Mouse (Mus musculus) embryonic facial prominence, embryonic 12.5 days (tissue): ENCODE results near the gene Chd9. TPM values are rescaled to one million over a fixed set of nuclear protein-coding genes. Genes with fewer than 3 reads are reported as not detected.

Source experiments
- ATAC-seq: fragments of 200-750 bp; cut with Nextera tagmentation; 2 replicates; pipeline ENCODE4 v1.8.0; 2017; ENCODE audit not compliant: insufficient number of reproducible peaks, insufficient read depth, low FRiP score, low TSS enrichment
- H3K27ac ChIP-seq: fragments of 300-500 bp; sonication (generic); 2 replicates; pipeline ENCODE4 v1.5.1; 2016; ENCODE audit warnings: mild to moderate bottlenecking
- H3K27me3 ChIP-seq: fragments of 300-500 bp; sonication (generic); 2 replicates; pipeline ENCODE4 v1.6.1; 2016; ENCODE audit warnings: mild to moderate bottlenecking, moderate library complexity
- H3K36me3 ChIP-seq: fragments of 300-500 bp; sonication (generic); 2 replicates; pipeline ENCODE4 v1.6.1; 2016; ENCODE audit warnings: mild to moderate bottlenecking
- H3K4me1 ChIP-seq: fragments of 300-500 bp; sonication (generic); 2 replicates; pipeline ENCODE4 v1.6.1; 2016
- H3K4me2 ChIP-seq: fragments of 300-500 bp; sonication (generic); replicated peaks from 2 replicates; pipeline ENCODE4 v1.6.1; 2016; ENCODE audit warnings: mild to moderate bottlenecking, moderate library complexity
- H3K4me3 ChIP-seq: fragments of 300-500 bp; sonication (generic); 2 replicates; pipeline ENCODE4 v1.5.1; 2016; ENCODE audit warnings: mild to moderate bottlenecking
- H3K9ac ChIP-seq: fragments of 300-500 bp; sonication (generic); 2 replicates; pipeline ENCODE4 v1.6.1; 2016; ENCODE audit warnings: mild to moderate bottlenecking, moderate library complexity
- H3K9me3 ChIP-seq: fragments of 300-500 bp; sonication (generic); 2 replicates; pipeline ENCODE4 v1.6.1; 2016; ENCODE audit warnings: mild to moderate bottlenecking, moderate library complexity
- WGBS: fragments of 180-500 bp; shearing (Covaris S2); methylation state at CpG from one replicate; pipeline ENCODE4 v1.1.7; 2016; 5-methylcytosine and 5-hydroxymethylcytosine counted together
- polyA plus RNA-seq: library from polyadenylated mRNA; unstranded; fragments of >200 nt; fragmentation: Nextera tagmentation; extraction: Ambion mirVana; gene quantifications from 2 replicates; pipeline ENCODE4 v1.2.1, GENCODE M21; 2016

Gene Chd9
- polyA plus RNA-seq, 1 experiment from 2014 or later, result 65.3 TPM

GRCm38 (mm10) chr8:91051037-91051436 lies 222.9 kb downstream of the Chd9 start:
- Histone ChIP-seq H3K9me3 (no peaks in the 10 kb centered on the region), H3K4me3 (no peak overlapping the region), H3K36me3 (peaks cover 42% of the 10 kb centered on the region), H3K27ac (no peak overlapping the region), H3K4me1 (no peaks in the 10 kb centered on the region), H3K4me2 (no peak overlapping the region), H3K27me3 (no peaks in the 10 kb centered on the region), H3K9ac (no peak overlapping the region)
- ATAC-seq, result no peak
- 51% methylated on average over 8 of the region's 8 CpGs for WGBS

- Histone ChIP-seq H3K36me3 (peaks cover 31% of the 10 kb centered on the region), H3K9ac (no peak overlapping the region), H3K27ac (no peak overlapping the region), H3K9me3 (no peaks in the 10 kb centered on the region), H3K4me3 (no peak overlapping the region), H3K27me3 (no peaks in the 10 kb centered on the region), H3K4me1 (no peaks in the 10 kb centered on the region), H3K4me2 (no peak overlapping the region)
- WGBS, result 92% methylated on average over 4 of the region's 4 CpGs
- ATAC-seq, result no peak
Observed at GRCm38 (mm10) chr8:91054418-91054817, 226.3 kb downstream of the Chd9 start.

- Histone ChIP-seq H3K36me3 (peaks cover 14% of the 10 kb centered on the region), H3K4me1 (no peaks in the 10 kb centered on the region), H3K27ac (no peak overlapping the region), H3K9me3 (no peaks in the 10 kb centered on the region), H3K4me3 (no peak overlapping the region), H3K4me2 (no peak overlapping the region), H3K27me3 (no peaks in the 10 kb centered on the region), H3K9ac (no peak overlapping the region)
- no peak for ATAC-seq
- 57% methylated on average over 3 of the region's 3 CpGs for WGBS
Observed at GRCm38 (mm10) chr8:91056848-91057247, 228.7 kb downstream of the Chd9 start.

- no peaks in the 10 kb centered on the region for H3K27me3 ChIP-seq
- no peak overlapping the region for H3K9ac ChIP-seq
- H3K4me2 ChIP-seq, result no peak overlapping the region
- ATAC-seq, result no peak
- no peaks in the 10 kb centered on the region for H3K4me1 ChIP-seq
- H3K36me3 ChIP-seq, result peaks cover 9% of the 10 kb centered on the region; the same call in 1 of the 2 replicates
- no peak overlapping the region for H3K4me3 ChIP-seq
- no peaks in the 10 kb centered on the region for H3K9me3 ChIP-seq
- H3K27ac ChIP-seq, result no peak overlapping the region
Observed at GRCm38 (mm10) chr8:91059086-91059578, 231.0 kb downstream of the Chd9 start.

GRCm38 (mm10) chr8:91059884-91060510 lies 231.8 kb downstream of the Chd9 start:
- H3K4me1 ChIP-seq, result no peaks in the 10 kb centered on the region
- ATAC-seq, result no peak
- peaks cover 9% of the 10 kb centered on the region; the same call in 1 of the 2 replicates for H3K36me3 ChIP-seq
- no peaks in the 10 kb centered on the region for H3K27me3 ChIP-seq
- 88% methylated on average over 7 of the region's 7 CpGs for WGBS
- H3K4me3 ChIP-seq, result no peak overlapping the region
- H3K9ac ChIP-seq, result no peak overlapping the region
- H3K27ac ChIP-seq, result no peak overlapping the region
- no peaks in the 10 kb centered on the region for H3K9me3 ChIP-seq
- H3K4me2 ChIP-seq, result no peak overlapping the region

- Histone ChIP-seq H3K4me1 (no peaks in the 10 kb centered on the region), H3K36me3 (peaks cover 9% of the 10 kb centered on the region; the same call in 1 of the 2 replicates), H3K9ac (no peak overlapping the region), H3K4me2 (0 out of 2 replicates have a peak overlapping the region, but pooled peaks have one; percentile 11), H3K9me3 (no peaks in the 10 kb centered on the region), H3K27me3 (no peaks in the 10 kb centered on the region), H3K27ac (no peak overlapping the region), H3K4me3 (no peak overlapping the region)
- WGBS, result 70% methylated on average over 19 of the region's 19 CpGs
- no peak for ATAC-seq
Observed at GRCm38 (mm10) chr8:91060555-91061471, 232.7 kb downstream of the Chd9 start.

- Histone ChIP-seq H3K27me3 (no peaks in the 10 kb centered on the region), H3K27ac (no peak overlapping the region), H3K4me2 (no peak overlapping the region), H3K4me3 (no peak overlapping the region), H3K4me1 (0 out of 2 replicates have a peak, but pooled peaks cover 5% of the 10 kb centered on the region), H3K9ac (no peak overlapping the region), H3K36me3 (no peaks in the 10 kb centered on the region), H3K9me3 (no peaks in the 10 kb centered on the region)
- 75% methylated on average over 4 of the region's 4 CpGs for WGBS
- no peak for ATAC-seq
Observed at GRCm38 (mm10) chr8:91065179-91065578, 237.0 kb downstream of the Chd9 start.

- peaks cover 14% of the 10 kb centered on the region; the same call in 1 of the 2 replicates for H3K4me1 ChIP-seq
- no peak for ATAC-seq
- H3K4me2 ChIP-seq, result peak overlapping the region; percentile 51
- 9% methylated on average over 10 of the region's 10 CpGs for WGBS
- no peak overlapping the region for H3K9ac ChIP-seq
- no peaks in the 10 kb centered on the region for H3K27me3 ChIP-seq
- H3K4me3 ChIP-seq, result peak overlapping the region; percentile 83
- no peaks in the 10 kb centered on the region for H3K9me3 ChIP-seq
- no peak overlapping the region for H3K27ac ChIP-seq
- no peaks in the 10 kb centered on the region for H3K36me3 ChIP-seq
Observed at GRCm38 (mm10) chr8:91069407-91069806, 241.3 kb downstream of the Chd9 start.

- Histone ChIP-seq H3K9ac (peak within 1 kb of the TSS; percentile 73), H3K4me2 (peak within 1 kb of the TSS; percentile 51), H3K4me3 (peak within 1 kb of the TSS; percentile 83), H3K4me1 (peaks cover 14% of the 10 kb centered on the region; the same call in 1 of the 2 replicates), H3K9me3 (no peaks in the 10 kb centered on the region), H3K27me3 (no peaks in the 10 kb centered on the region), H3K36me3 (no peaks in the 10 kb centered on the region), H3K27ac (peak within 1 kb of the TSS; percentile 73; the same call in 1 of the 2 replicates)
- peak; percentile 94 for ATAC-seq
- WGBS, result under 1% methylated on average over 25 of the region's 25 CpGs
Observed at GRCm38 (mm10) chr8:91069834-91070233, 241.7 kb downstream of the Chd9 start, which contains the start of gene Rbl2. TSS of gene Rbl2 (plus strand) at chr8:91070057.

- H3K27me3 ChIP-seq, result no peaks in the 10 kb centered on the region
- no peaks in the 10 kb centered on the region for H3K9me3 ChIP-seq
- peaks cover 14% of the 10 kb centered on the region; the same call in 1 of the 2 replicates for H3K4me1 ChIP-seq
- peak overlapping the region; percentile 83 for H3K4me3 ChIP-seq
- under 1% methylated on average over 34 of the region's 34 CpGs for WGBS
- peak; percentile 78 for ATAC-seq
- peak overlapping the region; percentile 73; the same call in 1 of the 2 replicates for H3K27ac ChIP-seq
- H3K4me2 ChIP-seq, result peak overlapping the region; percentile 51
- no peaks in the 10 kb centered on the region for H3K36me3 ChIP-seq
- H3K9ac ChIP-seq, result peak overlapping the region; percentile 73
Observed at GRCm38 (mm10) chr8:91070275-91070859, 242.2 kb downstream of the Chd9 start.

- H3K4me2 ChIP-seq, result no peak overlapping the region
- WGBS, result 92% methylated on average over 12 of the region's 12 CpGs
- H3K4me3 ChIP-seq, result no peak overlapping the region
- H3K27me3 ChIP-seq, result no peaks in the 10 kb centered on the region
- H3K27ac ChIP-seq, result no peak overlapping the region
- H3K9ac ChIP-seq, result no peak overlapping the region
- H3K4me1 ChIP-seq, result no peaks in the 10 kb centered on the region
- H3K36me3 ChIP-seq, result peaks cover 19% of the 10 kb centered on the region
- no peaks in the 10 kb centered on the region for H3K9me3 ChIP-seq
- ATAC-seq, result no peak
Observed at GRCm38 (mm10) chr8:91077077-91077867, 249.1 kb downstream of the Chd9 start.
